Mouse (Mus musculus) mouse trophoblast stem cell (cell line): ENCODE measurements around the gene Srd5a3.

Source experiments
- in situ Hi-C, 2 experiments: fragments of 300-500 bp; cut with MseI, MboI; formaldehyde crosslinking; loops; 2 replicates in 1 of 2; 3 replicates in 1 of 2; pipeline ENCODE4 v1.15.1; 2025

The Srd5a3 gene

DNA sequence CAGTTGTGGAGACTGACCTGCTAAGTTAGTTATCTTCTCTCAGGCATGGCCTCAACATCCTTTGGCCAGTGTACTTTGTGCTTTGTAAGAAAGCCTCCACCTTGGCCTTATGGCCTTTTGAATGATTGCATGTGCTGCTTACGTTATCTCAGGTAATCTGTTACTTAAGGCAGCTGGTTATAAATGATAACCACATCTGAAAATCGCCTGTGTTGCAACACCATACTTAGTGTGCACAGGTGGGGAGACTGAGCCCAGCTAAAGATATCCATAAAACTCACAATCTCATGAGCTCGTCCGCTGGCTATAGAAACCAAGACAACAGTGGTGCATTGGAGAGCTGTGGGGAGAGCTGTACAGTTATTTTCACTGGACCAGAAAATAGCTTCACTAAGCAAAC, 50.5 kb downstream of the Srd5a3 start:
- in situ Hi-C loops, result no loop called here

DNA sequence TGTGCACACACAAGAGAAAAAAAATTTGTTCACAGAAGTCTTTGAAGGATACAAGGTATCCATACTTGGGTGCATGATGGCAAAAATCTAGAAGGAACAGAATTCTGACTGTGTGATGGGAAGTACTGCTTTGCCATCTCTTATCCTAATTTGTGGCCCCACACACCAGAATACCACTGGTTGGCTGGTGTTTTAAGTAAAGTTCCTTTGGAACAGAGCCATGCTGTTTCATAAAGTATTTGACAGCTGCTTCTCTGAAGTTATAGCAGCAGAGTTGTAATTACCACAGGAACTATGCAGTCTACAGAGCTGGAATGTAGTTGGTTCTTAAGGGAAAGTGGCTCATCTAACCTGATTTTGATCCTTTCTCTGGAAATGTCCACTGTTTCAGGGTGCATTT, 53.0 kb downstream of the Srd5a3 start:
- in situ Hi-C loops, result no loop called here

DNA sequence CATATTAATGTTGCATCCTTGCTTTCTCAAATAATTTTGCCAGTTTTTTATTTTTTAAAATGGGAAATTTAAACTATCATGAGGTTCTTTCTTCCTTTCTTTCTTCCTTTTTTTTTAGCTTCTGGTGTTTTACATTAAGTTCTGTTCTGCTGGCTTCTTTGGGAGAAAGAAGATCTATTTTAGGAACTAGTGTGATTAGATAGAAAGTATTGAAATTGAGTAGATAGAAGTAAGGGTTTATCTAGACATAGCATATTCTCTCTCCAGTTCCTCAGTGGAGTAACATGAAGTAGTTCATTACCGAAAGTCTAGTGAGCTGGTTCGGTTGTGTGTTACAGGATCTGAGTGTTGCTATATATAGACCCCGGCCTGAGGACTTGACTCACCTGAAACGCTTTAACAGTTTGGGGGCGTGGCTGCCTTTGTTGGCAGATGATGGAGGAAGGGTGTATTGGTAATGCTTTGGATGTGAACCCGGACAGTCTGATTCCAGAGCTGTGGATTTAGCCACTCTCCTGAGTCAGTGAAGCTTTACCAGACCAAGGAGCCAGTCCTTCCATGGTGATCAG, 54.4 kb downstream of the Srd5a3 start:
- in situ Hi-C loops, result no loop called here

DNA sequence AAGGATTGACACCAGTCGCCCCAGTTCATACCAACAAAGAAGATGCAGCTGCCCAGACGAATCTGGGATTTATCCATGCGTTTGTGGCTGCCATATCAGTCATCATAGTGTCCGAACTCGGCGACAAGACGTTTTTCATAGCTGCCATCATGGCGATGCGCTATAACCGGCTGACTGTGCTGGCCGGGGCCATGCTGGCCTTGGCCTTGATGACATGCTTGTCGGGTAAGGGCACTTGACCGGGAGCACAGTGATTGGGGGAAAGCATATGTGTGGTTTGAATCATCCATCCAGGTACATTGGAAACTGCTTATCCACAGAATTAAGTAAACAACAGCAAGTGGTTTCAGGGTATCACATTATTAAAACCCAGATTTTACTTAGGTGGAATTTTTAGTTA, 59.3 kb downstream of the Srd5a3 start:
- in situ Hi-C loops, result no loop called here

DNA sequence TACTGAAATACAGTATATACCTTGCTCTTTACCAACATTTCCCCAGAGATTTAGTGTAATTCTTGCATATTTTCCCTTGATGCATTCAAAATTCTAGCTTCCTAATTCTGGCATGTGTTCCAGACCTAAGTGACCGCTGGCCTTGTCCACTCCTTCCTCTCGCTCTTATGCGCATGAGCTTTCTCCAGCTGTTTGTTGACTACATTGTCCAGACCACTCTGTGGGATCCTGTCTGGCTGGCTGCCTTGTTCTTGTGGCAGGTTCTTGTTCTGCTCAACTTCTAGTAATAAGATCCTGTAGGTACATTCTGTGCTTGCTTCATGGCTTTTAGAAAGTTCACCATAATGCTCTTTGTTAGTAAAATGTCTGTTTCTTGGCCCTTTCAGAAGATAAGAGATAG, 63.1 kb downstream of the Srd5a3 start:
- in situ Hi-C loops, result no loop called here
